Mouse (Mus musculus) adipocyte (in vitro differentiated cells): ENCODE measurements around the gene Olfr523.

ENCODE experiments used
- DNase-seq: peaks from one replicate; pipeline ENCODE4 v3.0.0-alpha.2; 2016; ENCODE audit warnings: low spot score

The Olfr523 gene

GRCm38 (mm10) chr7:140180692-140181091, 7.7 kb downstream of the Olfr523 start:
- no peak for DNase-seq

DNA sequence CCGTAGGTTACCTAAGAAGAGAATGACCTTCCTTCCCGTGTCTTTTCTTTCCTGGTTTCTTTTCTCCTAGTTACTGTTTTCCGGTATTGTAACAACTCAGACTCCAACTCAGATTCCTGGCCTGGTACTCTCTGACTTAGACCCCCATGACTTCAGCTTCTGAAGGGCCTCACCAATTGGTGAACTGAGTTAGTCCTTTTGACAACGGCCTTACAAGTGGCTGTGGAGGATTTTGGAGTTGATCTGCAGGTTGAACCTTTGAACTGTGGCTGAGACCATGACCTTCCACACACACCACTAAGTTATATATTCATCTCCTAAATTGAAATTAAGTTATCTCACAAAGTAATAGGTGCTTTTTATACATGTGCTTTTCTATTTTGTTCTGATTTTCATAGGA, 11.2 kb downstream of the Olfr523 start:
- no peak for DNase-seq

- DNase-seq, result no peak
Observed at GRCm38 (mm10) chr7:140186646-140187620, 13.9 kb downstream of the Olfr523 start.

- DNase-seq, result no peak
Observed at GRCm38 (mm10) chr7:140187721-140188390, 14.8 kb downstream of the Olfr523 start.

DNA sequence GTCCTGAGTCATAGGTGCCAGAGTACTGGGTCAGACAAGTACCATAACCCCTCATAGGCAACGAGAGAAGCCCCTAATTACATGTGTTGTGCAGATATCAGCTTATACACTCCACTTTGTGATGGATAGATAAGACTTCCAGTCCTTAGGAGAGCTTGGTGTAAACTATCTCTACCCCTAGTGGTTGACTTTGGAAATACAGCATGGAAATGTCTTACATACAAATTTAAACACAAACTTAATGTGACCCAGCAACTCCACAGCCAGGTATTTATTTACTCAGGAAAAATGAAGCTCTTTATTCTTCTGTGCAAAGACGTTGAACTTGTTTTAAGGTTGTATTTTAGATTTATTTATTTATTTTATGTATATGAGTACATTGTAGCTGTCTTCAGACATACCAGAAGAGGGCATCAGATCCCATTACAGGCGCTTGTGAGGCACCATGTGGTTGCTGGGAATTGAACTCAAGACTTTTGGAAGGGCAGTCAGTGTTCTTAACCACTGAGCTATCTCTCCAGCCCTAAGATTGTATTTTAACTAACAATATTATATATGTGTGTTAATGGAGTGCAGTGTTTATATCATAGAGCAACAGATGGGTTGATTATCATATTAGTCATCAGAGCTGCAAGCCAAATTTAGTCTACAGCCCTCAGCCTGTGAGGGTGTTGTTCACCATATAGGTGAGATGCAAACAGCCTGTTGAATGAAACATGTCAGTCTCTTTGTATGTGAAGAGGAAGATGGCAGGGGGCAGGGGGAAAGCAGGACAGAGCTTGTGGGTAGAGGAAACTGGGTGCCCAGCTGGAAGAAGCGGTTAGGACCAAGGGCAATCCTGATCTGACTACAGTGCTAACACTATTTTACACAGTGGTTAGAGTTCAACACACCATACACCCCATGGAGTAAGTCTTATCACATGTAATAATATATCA, 15.6 kb downstream of the Olfr523 start:
- peak; percentile 26 for DNase-seq

- DNase-seq, result no peak
Observed at GRCm38 (mm10) chr7:140190435-140190834, 17.4 kb downstream of the Olfr523 start.

- no peak for DNase-seq
Observed at GRCm38 (mm10) chr7:140192445-140192844, 19.4 kb downstream of the Olfr523 start.

- DNase-seq, result no peak
Observed at GRCm38 (mm10) chr7:140192851-140193250, 19.8 kb downstream of the Olfr523 start.

- no peak for DNase-seq
Observed at GRCm38 (mm10) chr7:140194031-140194430, 21.0 kb downstream of the Olfr523 start.

DNA sequence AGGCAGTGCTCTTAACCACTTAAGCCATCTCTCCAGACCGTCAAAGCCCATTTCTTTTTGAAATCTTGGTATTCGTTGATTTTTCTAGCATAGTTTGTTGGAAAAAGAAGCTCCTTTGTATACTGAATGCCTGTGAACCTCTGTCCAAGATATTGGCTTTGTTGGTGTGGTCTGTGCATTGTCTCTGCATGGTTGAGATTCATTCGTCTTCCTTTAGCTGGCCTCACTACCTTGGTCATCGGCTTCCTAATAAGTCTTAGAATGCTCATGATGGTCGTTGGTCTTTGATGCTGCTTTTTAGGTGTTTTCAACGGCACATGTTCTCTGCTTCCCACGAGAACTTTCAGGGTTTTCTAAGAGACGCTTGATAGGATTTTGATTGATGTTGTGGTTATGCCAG, 23.0 kb downstream of the Olfr523 start:
- DNase-seq, result no peak

DNA sequence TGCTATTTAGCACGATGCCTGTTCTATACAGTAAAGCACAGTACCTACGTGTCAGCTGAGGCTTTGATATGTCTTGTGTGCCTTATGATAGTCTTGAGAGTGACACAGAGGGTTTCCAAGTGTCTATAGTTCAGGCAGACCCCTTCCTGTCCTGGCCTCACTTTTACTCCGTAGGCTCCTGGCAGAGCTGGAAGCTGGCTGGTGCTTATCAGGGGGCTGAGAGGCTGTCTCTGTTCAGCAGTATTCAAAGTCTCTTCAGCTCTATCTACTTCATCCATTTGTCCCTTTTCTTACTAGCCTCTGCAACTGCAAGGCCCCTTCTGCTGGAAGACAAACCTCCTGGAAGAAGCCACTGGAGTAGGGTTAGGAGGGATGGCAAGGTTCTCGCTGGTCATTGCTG, 28.1 kb downstream of the Olfr523 start:
- no peak for DNase-seq

- no peak for DNase-seq
Observed at GRCm38 (mm10) chr7:140205864-140206263, 32.8 kb downstream of the Olfr523 start, which contains the start of gene Olfr524. Gene Olfr524, minus strand, starts transcription at chr7:140205964.

DNA sequence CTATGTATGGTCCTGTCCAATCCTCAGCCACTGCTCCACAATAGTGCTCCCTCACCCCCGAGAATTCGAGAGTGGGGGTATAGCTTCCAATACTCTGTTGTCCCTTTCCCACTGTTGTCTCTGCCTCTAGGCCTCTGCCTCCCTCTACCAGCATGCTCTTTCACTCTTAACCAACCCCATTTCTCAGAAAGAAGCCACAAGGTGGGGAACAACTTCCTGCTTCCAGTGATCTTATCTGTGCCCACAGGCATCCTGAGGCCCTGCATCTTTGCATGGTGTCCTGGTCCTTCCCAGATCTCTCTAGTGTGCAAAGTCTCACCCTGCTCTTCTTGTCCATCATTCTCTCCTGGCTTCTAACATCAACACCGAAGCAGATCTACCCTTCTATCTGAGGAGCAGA, 33.9 kb downstream of the Olfr523 start:
- DNase-seq, result no peak

GRCm38 (mm10) chr7:140208153-140208552, 35.1 kb downstream of the Olfr523 start:
- no peak for DNase-seq

GRCm38 (mm10) chr7:140208677-140209076, 35.7 kb downstream of the Olfr523 start:
- DNase-seq, result no peak

GRCm38 (mm10) chr7:140213841-140214240, 40.8 kb downstream of the Olfr523 start:
- DNase-seq, result no peak

DNA sequence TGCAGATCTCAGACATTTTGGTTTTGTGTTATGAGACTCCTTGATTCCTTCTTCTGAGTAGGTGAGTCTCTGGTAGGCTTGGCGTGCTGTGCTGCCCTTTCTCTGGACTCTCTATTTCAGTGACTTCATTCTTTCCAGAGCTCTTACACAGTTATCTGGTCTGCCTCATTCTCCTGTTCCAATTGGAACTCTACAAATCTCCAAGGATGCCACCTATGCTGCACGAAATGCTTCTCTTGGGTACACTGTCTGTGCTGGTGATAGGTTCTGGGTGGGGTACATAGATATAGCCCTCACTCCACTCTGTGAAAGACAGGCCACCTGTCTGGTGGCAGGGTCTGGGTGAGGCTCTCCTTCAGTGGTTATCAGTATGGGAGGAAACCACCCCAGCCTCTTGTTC, 45.0 kb downstream of the Olfr523 start, which contains the start of gene Cd163l1:
Cd163l1 (plus strand) TSS at position 301 of the 400 bp plus-strand sequence.
- DNase-seq, result no peak

DNA sequence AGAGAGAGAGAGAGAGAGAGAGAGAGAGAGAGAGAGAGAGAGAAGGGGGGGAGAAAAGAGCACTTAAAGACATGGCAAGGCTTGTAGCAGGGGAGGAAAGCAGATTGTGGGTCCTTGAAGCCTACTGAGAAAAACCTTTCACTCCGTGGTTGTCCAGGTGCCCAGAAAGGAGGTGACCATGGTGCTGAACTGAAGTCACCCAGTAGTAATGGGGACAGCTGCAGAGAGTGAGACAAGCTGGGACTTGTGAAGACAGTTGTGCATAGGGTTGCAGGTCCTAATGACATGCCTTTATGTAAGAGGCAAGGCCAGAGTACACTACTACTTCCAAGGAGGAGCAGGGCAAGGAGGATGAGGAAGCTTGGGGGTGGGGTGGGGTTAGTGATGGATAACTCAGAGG, 46.3 kb downstream of the Olfr523 start:
- peak; percentile 19 for DNase-seq

GRCm38 (mm10) chr7:140220375-140220774, 47.4 kb downstream of the Olfr523 start:
- no peak for DNase-seq

DNA sequence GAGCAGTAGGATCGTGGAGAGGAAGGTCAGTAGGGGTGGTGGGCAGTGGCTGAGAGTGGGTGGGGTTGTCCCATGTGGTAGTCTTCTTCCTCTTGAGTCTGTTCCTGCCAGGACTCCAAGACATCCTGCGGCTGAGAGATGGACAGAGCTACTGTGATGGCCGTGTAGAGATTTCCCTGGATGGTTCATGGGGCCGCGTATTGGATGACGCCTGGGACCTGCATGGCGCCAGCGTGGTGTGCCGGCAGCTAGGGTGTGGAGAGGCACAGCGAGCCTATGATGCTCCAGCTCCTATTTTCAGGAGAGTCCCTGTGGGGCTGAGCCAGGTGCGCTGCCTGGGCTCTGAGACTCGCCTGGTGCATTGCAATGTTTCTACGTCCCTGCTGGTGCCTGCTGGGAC, 51.2 kb downstream of the Olfr523 start:
- no peak for DNase-seq
